Mouse (Mus musculus): Measurements from ENCODE around the gene Calm2.

Gene Calm2

GRCm38 (mm10) chr17:87405576-87405975, 41.2 kb downstream of the Calm2 start:
- in situ Hi-C loops (cut with MboI; ENCODE audit: low sequenced_read_pairs): no loop called here

DNA sequence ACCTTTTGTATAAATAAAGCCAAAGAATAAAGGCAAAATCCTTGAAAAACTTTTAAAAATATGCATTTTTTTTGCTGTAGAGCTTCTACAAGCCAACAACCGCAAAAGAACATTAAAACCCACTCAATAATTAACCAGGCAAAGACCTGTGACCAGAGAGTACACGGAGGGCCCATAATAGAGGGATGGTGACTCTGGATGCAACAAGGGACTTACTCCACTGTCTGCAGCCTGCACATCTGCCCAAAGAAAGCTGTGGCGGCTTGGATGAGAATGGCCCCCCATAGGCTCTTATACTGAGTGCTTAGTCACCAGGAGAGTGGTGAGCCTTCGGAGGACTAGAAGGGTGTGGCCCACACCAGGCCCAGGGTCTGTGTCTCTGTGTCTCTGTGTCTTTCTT, 43.3 kb downstream of the Calm2 start:
- in situ Hi-C loops (cut with MboI; ENCODE audit: low sequenced_read_pairs): no loop called here

GRCm38 (mm10) chr17:87402444-87402843, 44.3 kb downstream of the Calm2 start:
- in situ Hi-C loops (cut with MboI; ENCODE audit: low sequenced_read_pairs): no loop called here

DNA sequence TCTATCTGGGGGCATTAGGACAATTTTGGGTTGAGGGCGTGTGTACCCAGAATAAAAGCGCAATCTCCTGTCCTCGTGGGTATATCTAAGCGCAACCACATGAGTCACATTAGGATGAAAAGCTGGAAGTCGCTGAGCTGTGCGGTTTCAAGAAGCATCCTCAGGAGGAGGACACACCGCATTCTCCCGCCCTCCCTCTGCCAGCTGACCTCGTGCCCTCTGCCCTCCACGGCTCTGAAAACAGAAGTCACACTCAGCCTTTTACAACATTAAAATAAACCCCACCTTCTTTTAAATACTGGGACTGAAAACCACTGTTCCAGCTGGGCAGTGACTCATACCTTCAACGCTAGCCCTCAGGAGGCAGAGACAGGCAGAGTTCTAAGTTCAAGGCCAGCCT, 49.6 kb downstream of the Calm2 start:
- in situ Hi-C loops (cut with MboI; ENCODE audit: low sequenced_read_pairs): no loop called here

DNA sequence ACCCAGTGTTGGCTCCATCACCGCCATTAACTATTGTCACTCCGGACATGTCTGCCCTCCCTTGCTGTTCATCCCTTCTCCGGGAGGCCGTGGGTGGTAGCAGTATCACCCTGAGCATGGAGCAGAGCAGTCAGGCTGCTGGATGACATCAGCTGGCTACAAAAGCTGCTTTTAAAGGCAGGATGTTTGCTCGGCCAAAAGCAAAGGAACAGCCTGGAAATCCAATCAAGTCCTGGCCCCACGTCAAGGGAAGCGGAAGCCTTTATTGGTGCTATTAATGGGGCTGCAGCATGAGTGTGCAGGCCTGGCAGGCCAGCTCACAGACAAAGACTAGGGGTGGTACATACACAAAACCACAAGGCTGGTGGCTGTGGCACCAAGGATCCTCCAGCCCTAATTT, 55.5 kb downstream of the Calm2 start:
- in situ Hi-C loops (cut with MboI; ENCODE audit: low sequenced_read_pairs): no loop called here

DNA sequence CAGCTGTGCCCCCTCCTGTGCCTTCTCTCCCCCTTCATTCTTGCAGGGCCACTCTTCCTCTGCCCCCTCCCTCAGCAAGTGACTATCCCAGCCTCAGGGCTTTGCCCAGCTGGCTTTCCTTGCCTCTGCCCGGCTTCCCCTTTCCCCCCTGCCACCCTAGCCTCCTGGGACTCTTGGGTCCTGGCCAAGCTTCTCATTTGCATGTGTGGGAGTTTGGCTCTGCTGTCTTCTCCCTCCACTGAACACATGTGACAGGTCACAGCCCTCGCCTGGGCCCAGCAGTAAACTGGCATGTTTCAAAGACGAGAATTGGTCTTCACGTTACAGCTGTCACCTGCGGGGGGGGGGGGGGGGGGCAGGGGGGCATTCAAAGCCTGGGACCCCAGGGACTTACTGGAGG, 59.7 kb downstream of the Calm2 start:
- in situ Hi-C loops (cut with MboI; ENCODE audit: low sequenced_read_pairs): no loop called here

DNA sequence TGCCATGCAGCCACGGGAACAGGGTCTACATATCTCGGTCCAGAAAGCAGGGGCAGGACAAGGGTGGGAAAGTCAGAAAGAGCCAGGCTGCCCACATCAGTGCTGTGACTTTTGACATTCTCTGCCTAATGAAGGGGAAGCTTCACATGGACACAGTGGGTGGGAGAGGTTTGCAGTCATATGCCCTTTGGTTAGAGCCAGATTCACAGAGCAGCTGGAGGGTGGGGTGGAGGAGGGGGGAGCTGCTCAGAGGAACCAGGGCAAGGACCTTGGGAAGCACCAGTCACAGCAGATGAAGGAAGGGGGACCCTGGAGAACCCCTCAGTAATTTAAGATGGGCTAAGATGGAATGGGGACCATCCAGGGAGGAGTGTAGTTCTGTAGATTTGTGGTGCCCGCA, 60.9 kb downstream of the Calm2 start:
- in situ Hi-C loops (cut with MboI; ENCODE audit: low sequenced_read_pairs): no loop called here

Measured in CH12F3 (cell line).